Mouse (Mus musculus) sigmoid colon, adult 10 weeks (tissue): ENCODE measurements around the gene Magea4. TPM values are rescaled to one million over a fixed set of nuclear protein-coding genes. Genes with fewer than 3 reads are reported as not detected.

ENCODE experiments used
- polyA plus RNA-seq: library from polyadenylated mRNA; stranded (reverse); fragments of 350-450 nt; fragmentation: Illumina TruSeq; extraction: RNeasy Lipid Tissue Mini Kit (QIAGEN cat#74804); gene quantifications from one replicate; pipeline ENCODE4 v1.2.3, GENCODE M21; 2014; ENCODE audit warnings: low read depth, low replicate concordance

The Magea4 gene
- polyA plus RNA-seq: not detected

GRCm38 (mm10) chrX:72221717-72222116 is at the start of gene Magea4:
TSS of gene Magea4 (plus strand) at chrX:72222017.

Other genes starting within 250 kb of the Magea4 start
- gene Fate1, start 249.0 kb upstream of the Magea4 start, polyA plus RNA-seq: not detected
- not detected for gene Cnga2, start 230.2 kb upstream of the Magea4 start, polyA plus RNA-seq
- gene Gabre, start 52.8 kb downstream of the Magea4 start, polyA plus RNA-seq: 0.69 TPM
- not detected for gene Magea10, start 164.8 kb downstream of the Magea4 start, polyA plus RNA-seq